Mouse (Mus musculus): ENCODE data around the gene Tmem51.

- TF ChIP-seq GATA1 (IDR thresholded peaks at IDR 0.05; ENCODE audit: borderline replicate concordance, low read length) = no peak
- TF ChIP-seq FLI1 (IDR thresholded peaks at IDR 0.05; ENCODE audit: low read length) = no peak
These were observed 83.5 kb downstream of the Tmem51 start for GRCm38 (mm10) chr4:142000581-142000980.
